Mouse (Mus musculus) cerebellum, postnatal 4 days (tissue): ENCODE results near the gene Gm20388.

ENCODE experiments used
- DNase-seq, 2 experiments: peaks; one replicate each; pipeline ENCODE4 v3.0.0; 2022; ENCODE audit warnings: low spot score in 2 of 2, mixed read lengths in 1 of 2

The Gm20388 gene

DNA sequence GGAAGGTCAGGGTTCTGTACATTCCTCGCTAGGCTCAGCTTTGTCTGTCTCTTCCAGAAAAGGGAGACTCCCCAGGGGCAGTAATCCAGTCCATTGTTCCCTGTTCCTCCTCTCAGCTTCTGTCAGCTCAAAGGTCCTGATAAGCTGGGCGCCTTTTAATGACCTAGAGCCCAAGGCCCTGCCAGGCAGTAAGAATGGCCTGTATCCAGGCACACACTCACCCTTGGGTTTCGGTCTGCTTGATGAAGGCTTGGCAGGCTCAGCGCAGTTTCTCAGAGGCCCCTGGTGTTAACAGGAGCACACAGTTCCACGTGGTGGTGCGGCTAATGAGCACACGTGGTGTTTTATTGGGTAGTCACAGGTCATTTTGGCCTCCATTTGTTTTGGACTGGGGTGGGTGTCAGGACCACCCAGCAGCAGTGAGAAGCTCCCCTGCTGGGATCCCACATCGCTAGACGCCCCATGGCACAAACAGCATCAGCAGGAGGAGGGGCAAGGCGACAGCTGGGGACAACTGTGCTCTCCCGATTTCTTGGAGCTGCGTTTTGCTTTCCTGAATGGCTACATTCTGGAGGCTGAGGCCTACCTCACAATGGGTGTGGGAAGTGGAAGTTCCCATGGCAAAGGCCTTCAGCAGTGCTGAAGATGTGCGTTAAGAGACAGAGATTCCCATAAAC, 3805.4 kb downstream of the Gm20388 start:
- DNase-seq, result peak in 1 of 2 experiments; percentile 15

- no peak for DNase-seq
These were observed 3806.5 kb downstream of the Gm20388 start for GRCm38 (mm10) chr8:123717104-123717503.

- DNase-seq, result no peak
These were observed 3807.2 kb downstream of the Gm20388 start for GRCm38 (mm10) chr8:123717516-123718490.

DNA sequence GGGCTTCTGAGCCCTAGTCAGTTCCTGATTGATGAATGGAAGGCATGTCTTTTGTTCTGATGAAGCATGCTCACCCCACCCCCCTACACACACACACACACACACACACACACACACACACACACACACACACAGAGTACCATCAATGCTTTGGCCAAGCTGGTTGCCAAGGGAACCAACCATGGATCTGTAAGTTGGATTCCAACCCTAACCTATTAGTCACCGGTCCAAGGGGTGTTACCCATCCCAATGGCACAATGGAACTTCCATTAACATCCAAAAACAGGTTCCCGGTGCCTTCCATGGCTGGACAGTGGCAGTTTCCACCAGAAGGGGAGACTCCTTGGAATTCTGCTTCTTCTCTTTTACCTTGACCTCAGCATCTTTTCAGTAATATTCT, 3808.1 kb downstream of the Gm20388 start:
- no peak for DNase-seq

DNA sequence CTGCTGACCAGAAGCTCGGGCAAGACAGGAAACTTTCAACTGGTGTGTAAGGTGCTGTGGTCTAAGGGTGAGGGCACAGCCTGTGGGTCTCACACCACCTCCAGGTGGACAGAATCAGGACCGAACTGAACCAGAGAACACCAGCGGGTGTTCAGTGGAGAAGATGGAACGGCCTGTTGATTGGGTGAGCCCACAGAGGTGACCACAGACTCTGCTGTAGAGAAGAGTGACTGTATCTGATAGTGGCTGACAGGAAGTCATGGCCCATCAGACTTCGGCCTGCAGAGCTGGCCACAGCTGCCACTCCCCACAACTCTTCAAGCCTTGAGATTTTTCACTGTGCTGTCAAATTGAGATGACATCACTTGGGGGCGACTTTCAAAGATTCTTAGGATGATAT, 3808.6 kb downstream of the Gm20388 start:
- no peak for DNase-seq

DNA sequence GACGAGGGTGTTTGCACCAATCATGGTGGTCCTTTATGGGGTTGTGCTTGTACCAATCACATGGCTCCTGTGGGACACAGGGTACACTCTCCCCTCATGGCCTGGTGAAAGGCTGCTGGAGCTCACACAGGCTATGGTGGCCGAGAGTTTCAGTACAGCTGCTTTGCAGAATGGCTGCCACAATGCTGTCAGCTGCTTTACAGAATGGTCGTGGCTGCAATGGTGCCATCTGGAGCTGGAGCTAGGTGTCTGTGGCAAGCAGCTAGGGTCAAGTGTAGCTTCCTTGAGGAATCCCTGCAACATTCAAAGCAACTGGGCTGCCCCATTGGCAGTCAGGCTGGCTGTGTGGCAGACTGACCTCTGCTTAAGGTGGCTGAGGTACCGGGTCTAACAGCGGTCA, 3809.2 kb downstream of the Gm20388 start:
- DNase-seq, result no peak

- no peak for DNase-seq
These were observed 3809.9 kb downstream of the Gm20388 start for GRCm38 (mm10) chr8:123720471-123721001.

DNA sequence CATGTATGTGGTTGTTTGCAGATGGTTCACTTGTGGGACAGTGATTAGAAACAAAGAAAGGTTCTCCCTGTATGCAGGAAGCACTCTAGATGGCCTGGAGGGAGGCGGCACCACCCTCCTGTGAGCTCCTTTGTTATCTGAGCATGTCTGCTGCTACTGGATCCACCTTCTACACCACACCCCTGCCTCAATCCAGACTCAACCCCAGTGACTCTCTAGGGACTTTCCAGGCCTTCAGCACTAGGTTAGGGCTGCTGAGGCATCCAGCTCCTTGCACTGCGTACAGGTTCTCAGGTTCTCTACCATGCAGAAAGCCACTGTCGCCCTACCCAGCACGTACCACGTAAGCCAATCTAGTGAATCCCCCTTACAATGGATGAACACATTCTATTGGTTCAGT, 3811.6 kb downstream of the Gm20388 start:
- DNase-seq, result no peak

GRCm38 (mm10) chr8:123724752-123725151, 3814.1 kb downstream of the Gm20388 start:
- no peak for DNase-seq

DNA sequence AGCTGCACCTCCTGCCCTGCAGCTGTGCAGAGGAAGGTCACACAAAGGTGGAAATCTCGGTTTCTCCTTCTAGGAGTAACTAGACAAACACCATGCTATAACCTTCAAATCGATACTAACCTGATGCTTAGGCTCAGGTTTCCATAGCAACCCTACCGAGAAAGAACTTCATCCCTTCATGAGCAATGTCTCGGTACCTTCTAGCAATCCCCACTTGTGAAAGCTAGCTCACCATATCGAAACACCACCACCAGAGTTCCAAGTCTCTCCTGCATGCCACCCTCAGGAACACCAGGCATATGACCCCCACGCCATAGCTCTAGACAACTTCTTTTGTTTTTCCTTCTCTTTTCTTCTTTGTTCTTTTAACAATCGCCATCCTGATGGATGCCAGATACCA, 3814.6 kb downstream of the Gm20388 start:
- DNase-seq, result no peak

- DNase-seq, result no peak
These were observed 3816.1 kb downstream of the Gm20388 start for GRCm38 (mm10) chr8:123726759-123727158.

GRCm38 (mm10) chr8:123729055-123729785, 3818.6 kb downstream of the Gm20388 start:
- DNase-seq, result peak in 1 of 2 experiments; percentile 42

GRCm38 (mm10) chr8:123729786-123730411, 3819.3 kb downstream of the Gm20388 start:
- DNase-seq, result peak in 1 of 2 experiments; percentile 25

- no peak for DNase-seq
These were observed 3821.7 kb downstream of the Gm20388 start for GRCm38 (mm10) chr8:123732332-123732731.

DNA sequence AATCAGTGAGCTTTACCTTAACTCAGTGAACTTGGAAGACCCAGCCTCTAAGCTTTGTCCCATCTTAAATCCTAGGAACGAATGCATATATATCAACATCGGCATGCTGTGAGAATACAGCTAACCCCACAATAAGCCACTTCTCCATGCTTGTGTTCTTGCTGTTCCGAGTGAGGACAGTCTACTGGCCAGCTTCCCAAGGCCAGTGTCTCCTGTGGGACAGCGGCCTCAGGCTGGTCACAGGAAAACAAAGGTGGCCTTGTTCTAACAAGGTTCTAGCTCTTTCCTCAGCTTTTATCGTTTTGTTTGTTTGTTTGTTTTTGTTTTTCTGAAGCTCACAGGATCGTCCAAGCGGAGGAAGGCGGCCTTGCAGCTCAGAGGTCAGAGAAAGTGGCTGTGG, 3823.8 kb downstream of the Gm20388 start:
- no peak for DNase-seq

- no peak for DNase-seq
These were observed 3826.3 kb downstream of the Gm20388 start for GRCm38 (mm10) chr8:123736974-123737373.

GRCm38 (mm10) chr8:123740263-123740662, 3829.6 kb downstream of the Gm20388 start:
- DNase-seq, result no peak

- DNase-seq, result no peak
These were observed 3830.6 kb downstream of the Gm20388 start for GRCm38 (mm10) chr8:123741232-123741631.

DNA sequence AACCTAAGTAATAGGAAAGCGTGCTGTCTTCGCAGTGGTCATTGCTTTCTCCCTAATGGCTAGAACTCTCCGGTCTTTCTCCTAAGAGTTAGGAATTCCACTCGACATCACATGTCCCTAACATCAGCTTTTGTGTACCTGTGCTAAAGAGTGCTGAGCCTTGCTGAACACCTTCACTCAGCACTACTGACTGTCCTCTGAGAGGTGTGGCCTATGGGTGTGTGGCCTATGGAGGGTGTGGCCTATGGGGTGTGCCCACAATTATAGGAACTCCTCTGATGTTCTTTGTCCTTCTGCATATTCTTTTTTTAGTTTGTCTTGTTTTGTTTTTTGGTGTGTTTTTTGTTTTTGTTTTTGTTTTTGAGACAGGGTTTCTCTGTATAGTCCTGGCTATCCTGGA, 3835.8 kb downstream of the Gm20388 start:
- no peak for DNase-seq

GRCm38 (mm10) chr8:123747772-123748171, 3837.1 kb downstream of the Gm20388 start:
- no peak for DNase-seq

GRCm38 (mm10) chr8:123750171-123750693, 3839.6 kb downstream of the Gm20388 start:
- DNase-seq, result no peak
